Mouse (Mus musculus): Measurements from ENCODE around the gene Nlrp6.
"Not testable (repeated sequence)": the region's sequence is repeated elsewhere in the genome, so short reads cannot be mapped to it uniquely, and the experiment has no call there.

Gene Nlrp6

GRCm38 (mm10) chr7:140949255-140949654 lies 28.6 kb downstream of the Nlrp6 start:
- no peak for DNase-seq (ENCODE audit: low read depth, low spot score)

GRCm38 (mm10) chr7:140949824-140950530 lies 29.3 kb downstream of the Nlrp6 start, which contains the start of gene Ifitm5:
Gene Ifitm5, minus strand, starts transcription at chr7:140950291.
- no peak for DNase-seq (ENCODE audit: low read depth, low spot score)

GRCm38 (mm10) chr7:140951051-140951450 lies 30.3 kb downstream of the Nlrp6 start:
- no peak for DNase-seq (ENCODE audit: low read depth, low spot score)

GRCm38 (mm10) chr7:140951765-140952164 lies 31.1 kb downstream of the Nlrp6 start:
- DNase-seq (ENCODE audit: low read depth, low spot score): no peak

- DNase-seq (ENCODE audit: low read depth, low spot score): no peak
These were observed 31.7 kb downstream of the Nlrp6 start for GRCm38 (mm10) chr7:140952441-140952840.

- DNase-seq (ENCODE audit: low read depth, low spot score): no peak
These were observed 32.4 kb downstream of the Nlrp6 start for GRCm38 (mm10) chr7:140953133-140953532.

- DNase-seq (ENCODE audit: low read depth, low spot score): no peak
These were observed 33.4 kb downstream of the Nlrp6 start for GRCm38 (mm10) chr7:140953800-140954732.

GRCm38 (mm10) chr7:140954733-140955071 lies 34.0 kb downstream of the Nlrp6 start:
- peak; percentile 41 for DNase-seq (ENCODE audit: low read depth, low spot score)

- peak; percentile 49 for DNase-seq (ENCODE audit: low read depth, low spot score)
These were observed 34.6 kb downstream of the Nlrp6 start for GRCm38 (mm10) chr7:140955342-140955741.

GRCm38 (mm10) chr7:140955758-140956555 lies 35.3 kb downstream of the Nlrp6 start, which contains the start of the genes Gm45717 and Ifitm2:
Gene Gm45717, minus strand, starts transcription at chr7:140955937.
Gene Ifitm2, minus strand, starts transcription at chr7:140955987.
- DNase-seq (ENCODE audit: low read depth, low spot score): peak; percentile 40

- no peak for DNase-seq (ENCODE audit: low read depth, low spot score)
These were observed 35.8 kb downstream of the Nlrp6 start for GRCm38 (mm10) chr7:140956556-140956869.

GRCm38 (mm10) chr7:140959181-140959901 lies 38.6 kb downstream of the Nlrp6 start:
- DNase-seq (ENCODE audit: low read depth, low spot score): peak; percentile 64

GRCm38 (mm10) chr7:140960026-140960425 lies 39.3 kb downstream of the Nlrp6 start:
- DNase-seq (ENCODE audit: low read depth, low spot score): no peak

- DNase-seq (ENCODE audit: low read depth, low spot score): no peak
These were observed 40.7 kb downstream of the Nlrp6 start for GRCm38 (mm10) chr7:140961416-140961815.

- DNase-seq (ENCODE audit: low read depth, low spot score): no peak
These were observed 42.0 kb downstream of the Nlrp6 start for GRCm38 (mm10) chr7:140962733-140963132.

- DNase-seq (ENCODE audit: low read depth, low spot score): no peak
These were observed 46.2 kb downstream of the Nlrp6 start, which contains the start of gene Ifitm1 for GRCm38 (mm10) chr7:140966921-140967320. Gene Ifitm1, plus strand, starts transcription at chr7:140967221.

- no peak for DNase-seq (ENCODE audit: low read depth, low spot score)
These were observed 47.3 kb downstream of the Nlrp6 start for GRCm38 (mm10) chr7:140967862-140968591.

GRCm38 (mm10) chr7:140968710-140969109 lies 48.0 kb downstream of the Nlrp6 start:
- DNase-seq (ENCODE audit: low read depth, low spot score): not testable (repeated sequence)

- no peak for DNase-seq (ENCODE audit: low read depth, low spot score)
These were observed 50.2 kb downstream of the Nlrp6 start for GRCm38 (mm10) chr7:140970931-140971330.

- no peak for DNase-seq (ENCODE audit: low read depth, low spot score)
These were observed 50.9 kb downstream of the Nlrp6 start for GRCm38 (mm10) chr7:140971479-140972171.

All from CD4-positive helper T cell, adult 2 months (primary cell).